Mouse (Mus musculus): Measurements from ENCODE around the gene Spns3. TPM values are rescaled to one million over a fixed set of nuclear protein-coding genes. Genes with fewer than 3 reads are reported as not detected.

Gene Spns3
- polyA plus RNA-seq, 1 experiment from 2014 or later = 12.2 TPM

GRCm38 (mm10) chr11:72489881-72490301 lies 60.4 kb downstream of the Spns3 start, which contains the start of gene Spns2:
Gene Spns2, minus strand, starts transcription at chr11:72489904.
- TF ChIP-seq CTCF (IDR thresholded peaks at IDR 0.05; ENCODE audit: low read depth) = peak; percentile 83
- WGBS = under 1% methylated on average over 38 of the region's 42 CpGs

GRCm38 (mm10) chr11:72489397-72489796 lies 60.9 kb downstream of the Spns3 start:
- peak overlapping the region; percentile 98 for H3K4me2 ChIP-seq (replicated peaks; ENCODE audit: low read depth)
- peak overlapping the region; percentile 70 for H3K4me3 ChIP-seq (ENCODE audit: low read depth, low read length)
- H3K9ac ChIP-seq (ENCODE audit: low read depth, low read length) = peak overlapping the region; percentile 65
- peak overlapping the region; percentile 60; the same call in 1 of the 2 replicates for H3K27ac ChIP-seq (ENCODE audit: low read depth, low read length)
- H3K9me3 ChIP-seq (ENCODE audit: control insufficient read depth) = no peaks in the 10 kb centered on the region
- H3K4me1 ChIP-seq (replicated peaks; ENCODE audit: control insufficient read depth, insufficient read depth, low read length) = 0 out of 2 replicates have a peak, but pooled peaks cover 6% of the 10 kb centered on the region
- H3K27me3 ChIP-seq (replicated peaks; ENCODE audit: control insufficient read depth, insufficient read depth, low read length) = 0 out of 2 replicates have a peak, but pooled peaks cover 5% of the 10 kb centered on the region
- 0% methylated on average over 30 of the region's 42 CpGs for WGBS
- TF ChIP-seq CTCF (IDR thresholded peaks at IDR 0.05; ENCODE audit: low read depth) = no peak
- H3K36me3 ChIP-seq (ENCODE audit: control insufficient read depth, insufficient read depth) = no peaks in the 10 kb centered on the region
- ATAC-seq = 0 out of 2 replicates have a peak, but pooled peaks have one; percentile 1

More at GRCm38 (mm10) chr11:72489881-72490301, 60.4 kb downstream of the Spns3 start, which contains the start of gene Spns2:
- Histone ChIP-seq H3K4me2 (replicated peaks; ENCODE audit: low read depth) (peak within 1 kb of the TSS; percentile 98), H3K4me3 (ENCODE audit: low read depth, low read length) (peak within 1 kb of the TSS; percentile 70), H3K36me3 (ENCODE audit: control insufficient read depth, insufficient read depth) (no peaks in the 10 kb centered on the region), H3K9ac (ENCODE audit: low read depth, low read length) (peak within 1 kb of the TSS; percentile 65), H3K4me1 (replicated peaks; ENCODE audit: control insufficient read depth, insufficient read depth, low read length) (0 out of 2 replicates have a peak, but pooled peaks cover 6% of the 10 kb centered on the region), H3K9me3 (ENCODE audit: control insufficient read depth) (no peaks in the 10 kb centered on the region), H3K27me3 (replicated peaks; ENCODE audit: control insufficient read depth, insufficient read depth, low read length) (0 out of 2 replicates have a peak, but pooled peaks cover 5% of the 10 kb centered on the region), H3K27ac (ENCODE audit: low read depth, low read length) (peak within 1 kb of the TSS; percentile 60)
- ATAC-seq = peak; percentile 84

GRCm38 (mm10) chr11:72488753-72489271 lies 61.5 kb downstream of the Spns3 start:
- Histone ChIP-seq H3K4me1 (replicated peaks; ENCODE audit: control insufficient read depth, insufficient read depth, low read length) (0 out of 2 replicates have a peak, but pooled peaks cover 6% of the 10 kb centered on the region), H3K27me3 (replicated peaks; ENCODE audit: control insufficient read depth, insufficient read depth, low read length) (0 out of 2 replicates have a peak, but pooled peaks cover 5% of the 10 kb centered on the region), H3K9ac (ENCODE audit: low read depth, low read length) (peak overlapping the region; percentile 65), H3K4me2 (replicated peaks; ENCODE audit: low read depth) (peak overlapping the region; percentile 98), H3K4me3 (ENCODE audit: low read depth, low read length) (peak overlapping the region; percentile 70), H3K27ac (ENCODE audit: low read depth, low read length) (no peak overlapping the region; the same call in 1 of the 2 replicates), H3K9me3 (ENCODE audit: control insufficient read depth) (no peaks in the 10 kb centered on the region), H3K36me3 (ENCODE audit: control insufficient read depth, insufficient read depth) (no peaks in the 10 kb centered on the region)
- ATAC-seq = peak; percentile 13; the same call in 1 of the 2 replicates
- WGBS = under 1% methylated on average over 38 of the region's 38 CpGs
- TF ChIP-seq CTCF (IDR thresholded peaks at IDR 0.05; ENCODE audit: low read depth) = peak; percentile 17; the same call in 1 of the 2 replicates

- no peak overlapping the region for H3K9ac ChIP-seq (ENCODE audit: low read depth, low read length)
- WGBS = 79% methylated on average over 2 of the region's 2 CpGs
- H3K4me2 ChIP-seq (replicated peaks; ENCODE audit: low read depth) = peak overlapping the region; percentile 98
- 0 out of 2 replicates have a peak, but pooled peaks cover 5% of the 10 kb centered on the region for H3K27me3 ChIP-seq (replicated peaks; ENCODE audit: control insufficient read depth, insufficient read depth, low read length)
- no peak overlapping the region for H3K27ac ChIP-seq (ENCODE audit: low read depth, low read length)
- no peaks in the 10 kb centered on the region for H3K36me3 ChIP-seq (ENCODE audit: control insufficient read depth, insufficient read depth)
- no peak for TF ChIP-seq CTCF (IDR thresholded peaks at IDR 0.05; ENCODE audit: low read depth)
- no peaks in the 10 kb centered on the region for H3K9me3 ChIP-seq (ENCODE audit: control insufficient read depth)
- 0 out of 2 replicates have a peak, but pooled peaks cover 6% of the 10 kb centered on the region for H3K4me1 ChIP-seq (replicated peaks; ENCODE audit: control insufficient read depth, insufficient read depth, low read length)
- peak overlapping the region; percentile 70; the same call in 1 of the 2 replicates for H3K4me3 ChIP-seq (ENCODE audit: low read depth, low read length)
- ATAC-seq = no peak
Measured at GRCm38 (mm10) chr11:72487739-72488138, 62.6 kb downstream of the Spns3 start.

GRCm38 (mm10) chr11:72487171-72487570 lies 63.1 kb downstream of the Spns3 start:
- no peaks in the 10 kb centered on the region for H3K9me3 ChIP-seq (ENCODE audit: control insufficient read depth)
- H3K27ac ChIP-seq (ENCODE audit: low read depth, low read length) = no peak overlapping the region
- H3K9ac ChIP-seq (ENCODE audit: low read depth, low read length) = no peak overlapping the region
- WGBS = 67% methylated on average over 5 of the region's 5 CpGs
- no peak overlapping the region for H3K4me3 ChIP-seq (ENCODE audit: low read depth, low read length)
- no peaks in the 10 kb centered on the region for H3K36me3 ChIP-seq (ENCODE audit: control insufficient read depth, insufficient read depth)
- TF ChIP-seq CTCF (IDR thresholded peaks at IDR 0.05; ENCODE audit: low read depth) = no peak
- H3K4me1 ChIP-seq (replicated peaks; ENCODE audit: control insufficient read depth, insufficient read depth, low read length) = 0 out of 2 replicates have a peak, but pooled peaks cover 6% of the 10 kb centered on the region
- peak overlapping the region; percentile 98 for H3K4me2 ChIP-seq (replicated peaks; ENCODE audit: low read depth)
- H3K27me3 ChIP-seq (replicated peaks; ENCODE audit: control insufficient read depth, insufficient read depth, low read length) = 0 out of 2 replicates have a peak, but pooled peaks cover 5% of the 10 kb centered on the region
- ATAC-seq = no peak

GRCm38 (mm10) chr11:72485960-72486359 lies 64.3 kb downstream of the Spns3 start:
- ATAC-seq = no peak
- no peak for TF ChIP-seq CTCF (IDR thresholded peaks at IDR 0.05; ENCODE audit: low read depth)
- Histone ChIP-seq H3K27ac (ENCODE audit: low read depth, low read length) (no peak overlapping the region), H3K4me2 (replicated peaks; ENCODE audit: low read depth) (no peak overlapping the region; the same call in 1 of the 2 replicates), H3K4me1 (replicated peaks; ENCODE audit: control insufficient read depth, insufficient read depth, low read length) (peaks cover 6% of the 10 kb centered on the region; the same call in 1 of the 2 replicates), H3K9me3 (ENCODE audit: control insufficient read depth) (no peaks in the 10 kb centered on the region), H3K4me3 (ENCODE audit: low read depth, low read length) (no peak overlapping the region), H3K36me3 (ENCODE audit: control insufficient read depth, insufficient read depth) (no peaks in the 10 kb centered on the region), H3K9ac (ENCODE audit: low read depth, low read length) (no peak overlapping the region), H3K27me3 (replicated peaks; ENCODE audit: control insufficient read depth, insufficient read depth, low read length) (0 out of 2 replicates have a peak, but pooled peaks cover 5% of the 10 kb centered on the region)
- 74% methylated on average over 11 of the region's 11 CpGs for WGBS
